Mouse (Mus musculus) cortical plate, adult 2 months (tissue): ENCODE data around the gene Mfsd5.

Source experiments
- CTCF ChIP-seq: fragments of 200-500 bp; IDR thresholded peaks from 2 replicates; pipeline ENCODE4 v1.5.1; 2011; ENCODE audit warnings: mild to moderate bottlenecking, control low read depth, low read length; ENCODE audit not compliant: insufficient read depth; ENCODE audit errors: extremely low read depth
- POLR2A ChIP-seq: fragments of 200-500 bp; IDR thresholded peaks from 2 replicates; pipeline ENCODE4 v1.6.1; 2011; ENCODE audit warnings: mild to moderate bottlenecking, low read length, control low read depth; ENCODE audit not compliant: insufficient read depth; ENCODE audit errors: extremely low read depth

- no peak for TF ChIP-seq POLR2A
- peak; percentile 65 for TF ChIP-seq CTCF
Measured at GRCm38 (mm10) chr15:102239260-102239590, 40.0 kb upstream of the Mfsd5 start.
